23 mouse cellular contexts compared by ENCODE assay signal in the genomic region with DNA sequence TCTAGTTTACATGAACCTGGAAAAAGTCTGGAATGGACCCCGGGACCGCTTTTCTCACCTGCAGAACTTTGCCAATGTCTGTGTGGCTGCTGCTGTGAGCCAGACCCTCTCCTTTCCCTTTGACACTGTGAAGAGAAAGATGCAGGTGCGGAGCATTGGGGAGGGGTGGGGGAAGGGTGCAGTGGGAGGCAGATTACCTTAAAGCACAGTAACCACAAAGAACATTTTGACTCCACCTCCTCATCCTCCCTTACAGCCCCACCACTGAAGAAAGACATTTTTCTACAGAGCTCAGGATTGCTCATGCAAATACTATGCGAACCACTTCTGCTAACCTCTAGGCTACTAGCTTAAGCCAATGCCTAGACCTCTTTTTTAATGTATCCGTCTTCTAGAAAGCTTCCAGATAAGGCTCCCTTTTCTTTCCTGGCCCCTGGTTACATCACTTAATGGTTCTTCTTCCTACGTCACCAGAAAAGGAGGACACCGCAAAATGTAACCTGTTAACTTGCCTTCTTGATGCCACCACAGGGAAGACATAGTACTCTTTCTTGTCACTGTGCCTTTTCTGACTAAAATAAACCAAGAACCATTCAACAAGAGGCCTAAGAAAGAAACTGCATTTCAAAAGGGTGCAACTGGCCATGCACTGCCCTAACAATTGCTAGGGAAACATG. TPM values are rescaled to one million over a fixed set of nuclear protein-coding genes. Genes with fewer than 3 reads are reported as not detected.
DNase-seq lines count a peak whose midpoint lies in the region; ATAC-seq lines count a peak whose summit lies in the region.
"Had no signal": no experiment of that assay in that cellular context is flagged by ENCODE, and none has a peak within 500 bp of the region (broad histone marks: within the 10 kb centered on the region; RNA-seq: fewer than 3 reads in every experiment).

No protein-coding gene starts in this region.

- H3K9ac ChIP-seq in hindbrain, embryonic 13.5 days = no peak overlapping the region
- H3K9ac ChIP-seq: embryonic facial prominence, embryonic 13.5 days; limb, embryonic 13.5 days; liver, embryonic 14.5 days; lung, embryonic 15.5 days had no signal

- H3K4me3 ChIP-seq in hindbrain, embryonic 13.5 days = no peak overlapping the region
- H3K4me3 ChIP-seq: embryonic facial prominence, embryonic 13.5 days; limb, embryonic 13.5 days; lung, embryonic 15.5 days; midbrain, embryonic 10.5 days had no signal

- 78% methylated on average over 7 of the region's 7 CpGs for WGBS in hindbrain, embryonic 13.5 days

- H3K9me3 ChIP-seq in hindbrain, embryonic 13.5 days = no peaks in the 10 kb centered on the region
- H3K9me3 ChIP-seq: embryonic facial prominence, embryonic 13.5 days; limb, embryonic 13.5 days; lung, embryonic 15.5 days; midbrain, embryonic 10.5 days had no signal

- ATAC-seq in CD4-positive, CD25-positive, alpha-beta regulatory T cell, adult 4 months = peak; percentile 78
- ATAC-seq in inflammation-experienced regulatory T-cells, adult 6 months = peak; percentile 71
- no peak for ATAC-seq in hindbrain, embryonic 13.5 days (ENCODE audit: low FRiP score)
- ATAC-seq: forebrain, embryonic 14.5 days; hindbrain, postnatal 0 days had no signal

- intact Hi-C loops in gastrocnemius, postnatal 14 days (cut with DNase I; ENCODE audit: low total_unique reads) = no loop called here
- intact Hi-C loops in gastrocnemius, postnatal 36 days (cut with DNase I) = no loop called here

- DNase-seq in A20 (ENCODE audit: low read depth, low spot score) = peak; percentile 59
- DNase-seq in thymus, postnatal 0 days (ENCODE audit: low spot score) = peak; percentile 77
- no peak for DNase-seq in gastrocnemius, postnatal 14 days
- no peak for DNase-seq in gastrocnemius, postnatal 36 days
- DNase-seq in layer of hippocampus, adult 9-11 months = no peak
- DNase-seq: adrenal gland, postnatal 10 days; cerebellum, adult 18-20 months; kidney, adult 18-20 months; lung, postnatal 4 days; right cerebral cortex, postnatal 4 days had no signal

- no peak overlapping the region for H3K27ac ChIP-seq in hindbrain, embryonic 13.5 days
- H3K27ac ChIP-seq: embryonic facial prominence, embryonic 13.5 days; hindbrain, postnatal 0 days; kidney, postnatal 0 days; limb, embryonic 13.5 days; liver, embryonic 14.5 days; lung, embryonic 15.5 days; midbrain, embryonic 10.5 days had no signal

- H3K4me2 ChIP-seq in hindbrain, embryonic 13.5 days = no peak overlapping the region
- H3K4me2 ChIP-seq: embryonic facial prominence, embryonic 13.5 days; heart, embryonic 11.5 days; limb, embryonic 13.5 days; lung, embryonic 15.5 days had no signal

- H3K27me3 ChIP-seq in hindbrain, embryonic 13.5 days = no peaks in the 10 kb centered on the region
- H3K27me3 ChIP-seq: embryonic facial prominence, embryonic 13.5 days; limb, embryonic 13.5 days; lung, embryonic 15.5 days had no signal

- no peaks in the 10 kb centered on the region for H3K36me3 ChIP-seq in hindbrain, embryonic 13.5 days
- H3K36me3 ChIP-seq: embryonic facial prominence, embryonic 13.5 days; limb, embryonic 13.5 days; lung, embryonic 15.5 days; midbrain, embryonic 10.5 days had no signal

- H3K4me1 ChIP-seq in hindbrain, embryonic 13.5 days (replicated peaks) = peaks cover 3% of the 10 kb centered on the region; the same call in 1 of the 2 replicates
- H3K4me1 ChIP-seq: embryonic facial prominence, embryonic 13.5 days; limb, embryonic 13.5 days; lung, embryonic 15.5 days had no signal

RNA-seq across cellular contexts. Expression of a gene that starts 14.5 kb away (rescaled TPM):
- under 1 TPM in 1 of 2 experiments, not detected in 1; 0.51 TPM for polyA plus RNA-seq in CD4-positive, CD25-positive, alpha-beta regulatory T cell, adult 4 months (2017; shearing (Covaris generic))
- under 1 TPM in 2 of 3 experiments, not detected in 1; 0.47 to 0.50 TPM for polyA plus RNA-seq in inflammation-experienced regulatory T-cells, adult 6 months (2017; shearing (Covaris generic))
- polyA plus RNA-seq in thymus, postnatal 0 days (2015; fragmentation: Nextera tagmentation; extraction: Ambion mirVana) = 1.5 and 2.7 TPM in 2 replicates
- total RNA-seq in gastrocnemius, postnatal 14 days (2021) = under 1 TPM in 1 of 2 experiments, not detected in 1; 0.25 TPM
- under 1 TPM in 1 of 2 experiments, not detected in 1; 0.22 TPM for total RNA-seq in gastrocnemius, postnatal 36 days (2021)
- 0.85 and 0.92 TPM in 2 replicates for polyA plus RNA-seq in hindbrain, embryonic 13.5 days (2015; fragmentation: Nextera tagmentation; extraction: Ambion mirVana)
- total RNA-seq: heart, postnatal 25 days had no signal

RNA-seq across cellular contexts. Expression of a gene that starts 37.5 kb away (rescaled TPM):
- 1,000 to 10,000 TPM; 1,213 to 1,312 TPM for polyA plus RNA-seq in CD4-positive, CD25-positive, alpha-beta regulatory T cell, adult 4 months (2017; shearing (Covaris generic))
- polyA plus RNA-seq in inflammation-experienced regulatory T-cells, adult 6 months (2017; shearing (Covaris generic)) = 1,000 to 10,000 TPM; 1,142 to 1,516 (median 1,275) TPM
- polyA plus RNA-seq in thymus, postnatal 0 days (2015; fragmentation: Nextera tagmentation; extraction: Ambion mirVana) = 1,172 and 1,231 TPM in 2 replicates
- total RNA-seq in gastrocnemius, postnatal 14 days (2021) = 100 to 1,000 TPM; 163 to 168 TPM
- total RNA-seq in gastrocnemius, postnatal 36 days (2021) = 10 to 100 TPM; 69.8 to 72.5 TPM
- 568 and 574 TPM in 2 replicates for polyA plus RNA-seq in hindbrain, embryonic 13.5 days (2015; fragmentation: Nextera tagmentation; extraction: Ambion mirVana)

Comparison
In these comparisons a context has a peak if more than half of its experiments do, and no peak if none do; other contexts are left out.
1. DNase-seq: peak in A20 (single experiment) and thymus, postnatal 0 days (single experiment); none in gastrocnemius, postnatal 14 days (single experiment), gastrocnemius, postnatal 36 days (0 of 2) and layer of hippocampus, adult 9-11 months (single experiment).